Mouse (Mus musculus): ENCODE results near the gene Mylk. TPM values are rescaled to one million over a fixed set of nuclear protein-coding genes. Genes with fewer than 3 reads are reported as not detected.
"Not testable (repeated sequence)": the region's sequence is repeated elsewhere in the genome, so short reads cannot be mapped to it uniquely, and the experiment has no call there.

The Mylk gene
- total RNA-seq (2014; rRNA removed) (10.6 and 20.1 TPM in 2 replicates), polyA plus RNA-seq (2015; fragmentation: Nextera tagmentation; extraction: Ambion mirVana) (3.1 and 3.7 TPM in 2 replicates)

- DNase-seq (ENCODE audit: low spot score) (peak; percentile 84), ATAC-seq (peak; percentile 88)
- WGBS: 4% methylated on average over 48 of the region's 48 CpGs
- peak within 1 kb of the TSS; percentile 1; the same call in 1 of the 2 replicates for H3K9ac ChIP-seq (replicated peaks; ENCODE audit: low read length)
- no peaks in the 10 kb centered on the region for H3K36me3 ChIP-seq (ENCODE audit: insufficient read depth, low read length)
- TF ChIP-seq CTCF (IDR thresholded peaks at IDR 0.05; ENCODE audit: low read depth): no peak
- peak within 1 kb of the TSS; percentile 44 for H3K4me3 ChIP-seq (ENCODE audit: low read length)
- H3K27ac ChIP-seq: no peak within 1 kb of the TSS
- H3K4me1 ChIP-seq (ENCODE audit: insufficient read depth, low read length): 0 out of 2 replicates have a peak, but pooled peaks cover 8% of the 10 kb centered on the region
- peaks cover 18% of the 10 kb centered on the region for H3K27me3 ChIP-seq (ENCODE audit: insufficient read depth, low read length)
- no peaks in the 10 kb centered on the region for H3K9me3 ChIP-seq (ENCODE audit: low read length)
- H3K4me2 ChIP-seq (ENCODE audit: low read depth, low read length): peak within 1 kb of the TSS; percentile 60
These were observed at the start of gene Mylk for GRCm38 (mm10) chr16:34745065-34745585. TSS of gene Mylk (plus strand) at chr16:34745210.

DNA sequence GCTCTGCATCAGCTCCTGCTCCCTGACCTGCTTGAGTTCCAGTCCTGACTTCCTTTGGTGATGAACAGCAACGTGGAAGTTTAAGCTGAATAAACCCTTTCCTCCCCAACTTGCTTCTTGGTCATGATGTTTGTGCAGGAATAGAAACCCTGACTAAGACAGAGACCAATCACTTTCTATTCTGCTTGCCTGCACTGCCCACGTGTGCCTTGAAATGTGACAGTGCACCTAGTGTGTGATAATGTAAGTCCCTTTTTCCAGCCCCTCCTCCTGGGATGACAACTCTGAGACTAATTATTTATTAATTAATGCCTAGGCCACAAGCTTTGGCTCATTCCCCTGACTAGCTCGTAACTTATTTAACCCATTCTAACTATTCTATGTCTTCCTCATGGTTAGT is 46.3 kb upstream of the Mylk start:
- not testable (repeated sequence) for ATAC-seq; H3K36me3 ChIP-seq (ENCODE audit: insufficient read depth, low read length); H3K9me3 ChIP-seq (ENCODE audit: low read length); DNase-seq (ENCODE audit: low spot score); H3K27ac ChIP-seq; H3K4me3 ChIP-seq (ENCODE audit: low read length); H3K27me3 ChIP-seq (ENCODE audit: insufficient read depth, low read length); H3K9ac ChIP-seq (replicated peaks; ENCODE audit: low read length); H3K4me2 ChIP-seq (ENCODE audit: low read depth, low read length); H3K4me1 ChIP-seq (ENCODE audit: insufficient read depth, low read length)
- WGBS: 82% methylated on average over 3 of the region's 3 CpGs

GRCm38 (mm10) chr16:34700165-34700827 is 44.7 kb upstream of the Mylk start:
- WGBS: 22% methylated on average over 7 of the region's 7 CpGs
- no peaks in the 10 kb centered on the region for H3K9me3 ChIP-seq (ENCODE audit: low read length)
- DNase-seq (ENCODE audit: low spot score) (peak; percentile 88), ATAC-seq (peak; percentile 82)
- no peak overlapping the region for H3K4me2 ChIP-seq (ENCODE audit: low read depth, low read length)
- no peak overlapping the region for H3K4me3 ChIP-seq (ENCODE audit: low read length)
- no peak overlapping the region for H3K27ac ChIP-seq
- H3K4me1 ChIP-seq (ENCODE audit: insufficient read depth, low read length): no peaks in the 10 kb centered on the region
- peak; percentile 86 for TF ChIP-seq CTCF (IDR thresholded peaks at IDR 0.05; ENCODE audit: low read depth)
- 0 out of 2 replicates have a peak, but pooled peaks cover 5% of the 10 kb centered on the region for H3K36me3 ChIP-seq (ENCODE audit: insufficient read depth, low read length)
- no peak overlapping the region for H3K9ac ChIP-seq (replicated peaks; ENCODE audit: low read length)
- H3K27me3 ChIP-seq (ENCODE audit: insufficient read depth, low read length): no peaks in the 10 kb centered on the region

DNA sequence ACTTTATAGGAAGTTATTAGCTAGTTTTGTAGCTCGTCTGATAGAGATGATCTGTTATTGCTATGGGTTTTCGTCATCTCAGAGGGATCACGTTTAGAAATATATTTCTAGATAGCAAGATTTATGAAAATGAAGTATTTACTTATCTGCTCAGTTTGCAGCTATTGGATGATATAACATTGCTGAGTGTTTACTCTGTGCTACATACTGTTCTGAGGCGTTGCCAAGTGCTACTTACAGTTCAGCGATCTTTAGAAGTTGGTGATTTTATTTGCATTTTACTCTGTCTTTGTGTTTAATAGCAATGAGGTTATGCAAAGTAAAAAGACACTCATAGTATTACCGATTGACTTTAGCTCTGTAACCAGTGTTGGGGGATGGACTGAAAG is 44.2 kb upstream of the Mylk start:
- 0 out of 2 replicates have a peak, but pooled peaks cover 5% of the 10 kb centered on the region for H3K36me3 ChIP-seq (ENCODE audit: insufficient read depth, low read length)
- H3K9me3 ChIP-seq (ENCODE audit: low read length): no peaks in the 10 kb centered on the region
- no peak overlapping the region for H3K9ac ChIP-seq (replicated peaks; ENCODE audit: low read length)
- WGBS: 86% methylated on average over 6 of the region's 6 CpGs
- no peak for DNase-seq (ENCODE audit: low spot score)
- no peak for ATAC-seq
- H3K4me1 ChIP-seq (ENCODE audit: insufficient read depth, low read length): no peaks in the 10 kb centered on the region
- no peak overlapping the region for H3K4me2 ChIP-seq (ENCODE audit: low read depth, low read length)
- no peaks in the 10 kb centered on the region for H3K27me3 ChIP-seq (ENCODE audit: insufficient read depth, low read length)
- TF ChIP-seq CTCF (IDR thresholded peaks at IDR 0.05; ENCODE audit: low read depth): no peak
- no peak overlapping the region for H3K27ac ChIP-seq
- H3K4me3 ChIP-seq (ENCODE audit: low read length): no peak overlapping the region

DNA sequence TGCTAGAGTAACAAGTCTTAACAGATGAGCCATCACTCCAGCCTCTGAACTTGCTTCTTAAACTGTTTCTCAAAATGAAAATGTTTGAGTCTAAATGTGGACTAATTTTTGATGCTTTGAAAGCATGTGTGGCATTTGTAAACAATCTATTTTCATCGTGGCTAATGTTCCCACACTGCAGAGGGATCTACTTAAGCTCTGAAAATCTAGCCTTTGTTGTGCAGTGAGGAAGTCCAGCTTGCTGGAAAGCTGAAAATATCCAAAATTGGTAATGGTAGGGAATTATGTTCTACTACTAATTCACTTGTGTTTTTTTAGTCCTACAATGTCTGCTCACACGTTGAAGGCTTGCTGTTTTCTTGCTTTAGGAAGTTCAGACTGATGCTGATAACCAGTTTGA is 39.0 kb upstream of the Mylk start:
- no peak for ATAC-seq
- DNase-seq (ENCODE audit: low spot score): no peak
- 81% methylated on average over 2 of the region's 2 CpGs for WGBS
- Histone ChIP-seq H3K4me3 (ENCODE audit: low read length) (no peak overlapping the region), H3K27me3 (ENCODE audit: insufficient read depth, low read length) (no peaks in the 10 kb centered on the region), H3K36me3 (ENCODE audit: insufficient read depth, low read length) (peaks cover 7% of the 10 kb centered on the region; the same call in 1 of the 2 replicates), H3K4me2 (ENCODE audit: low read depth, low read length) (no peak overlapping the region), H3K9me3 (ENCODE audit: low read length) (no peaks in the 10 kb centered on the region), H3K4me1 (ENCODE audit: insufficient read depth, low read length) (no peaks in the 10 kb centered on the region), H3K27ac (no peak overlapping the region), H3K9ac (replicated peaks; ENCODE audit: low read length) (no peak overlapping the region)
- TF ChIP-seq CTCF (IDR thresholded peaks at IDR 0.05; ENCODE audit: low read depth): no peak

DNA sequence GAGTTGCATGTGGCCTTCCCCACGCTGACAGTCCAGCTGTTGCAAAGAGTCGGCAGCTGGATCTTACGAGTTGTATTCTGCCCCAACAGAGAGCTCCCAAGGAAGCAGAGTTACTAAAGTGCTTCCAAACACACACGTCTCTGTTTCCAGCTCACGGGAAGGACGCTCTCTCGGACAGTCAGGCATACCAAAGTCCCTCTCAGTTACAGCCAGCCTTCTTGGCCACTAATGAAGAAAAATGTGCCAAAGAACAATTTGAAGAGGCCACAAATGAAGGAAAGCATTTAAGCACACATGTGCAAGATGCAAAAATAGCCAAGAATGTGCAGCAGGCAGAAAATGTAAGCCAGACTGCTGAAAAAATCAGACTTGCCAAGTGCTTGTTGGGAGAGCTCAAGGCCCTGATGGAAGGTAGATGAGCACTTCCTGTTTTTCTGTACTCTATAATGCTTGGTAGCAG is 38.5 kb upstream of the Mylk start:
- Histone ChIP-seq H3K4me3 (ENCODE audit: low read length) (no peak overlapping the region), H3K27me3 (ENCODE audit: insufficient read depth, low read length) (no peaks in the 10 kb centered on the region), H3K9ac (replicated peaks; ENCODE audit: low read length) (no peak overlapping the region), H3K27ac (no peak overlapping the region), H3K36me3 (ENCODE audit: insufficient read depth, low read length) (peaks cover 7% of the 10 kb centered on the region; the same call in 1 of the 2 replicates), H3K9me3 (ENCODE audit: low read length) (no peaks in the 10 kb centered on the region), H3K4me2 (ENCODE audit: low read depth, low read length) (no peak overlapping the region), H3K4me1 (ENCODE audit: insufficient read depth, low read length) (no peaks in the 10 kb centered on the region)
- DNase-seq (ENCODE audit: low spot score) (no peak), ATAC-seq (no peak)
- WGBS: 73% methylated on average over 7 of the region's 7 CpGs
- TF ChIP-seq CTCF (IDR thresholded peaks at IDR 0.05; ENCODE audit: low read depth): no peak

GRCm38 (mm10) chr16:34711481-34711880 is 33.5 kb upstream of the Mylk start:
- peak; percentile 72 for TF ChIP-seq CTCF (IDR thresholded peaks at IDR 0.05; ENCODE audit: low read depth)
- no peaks in the 10 kb centered on the region for H3K9me3 ChIP-seq (ENCODE audit: low read length)
- ATAC-seq (no peak), DNase-seq (ENCODE audit: low spot score) (peak; percentile 66)
- H3K27ac ChIP-seq: no peak overlapping the region
- WGBS: 81% methylated on average over 3 of the region's 3 CpGs
- H3K4me1 ChIP-seq (ENCODE audit: insufficient read depth, low read length): no peaks in the 10 kb centered on the region
- H3K4me2 ChIP-seq (ENCODE audit: low read depth, low read length): no peak overlapping the region
- H3K9ac ChIP-seq (replicated peaks; ENCODE audit: low read length): no peak overlapping the region
- H3K27me3 ChIP-seq (ENCODE audit: insufficient read depth, low read length): no peaks in the 10 kb centered on the region
- H3K36me3 ChIP-seq (ENCODE audit: insufficient read depth, low read length): peaks cover 5% of the 10 kb centered on the region; the same call in 1 of the 2 replicates
- H3K4me3 ChIP-seq (ENCODE audit: low read length): no peak overlapping the region
